Mouse (Mus musculus) central nervous system, embryonic 18 days (tissue): ENCODE measurements around the gene Spin2d. TPM values are rescaled to one million over a fixed set of nuclear protein-coding genes. Genes with fewer than 3 reads are reported as not detected.

Source experiments
- polyA plus RNA-seq: library from polyadenylated mRNA; depleted of rRNA; stranded (reverse); fragments of >200 nt; gene quantifications from 2 replicates; pipeline ENCODE4 v1.2.3, GENCODE M21; 2012; rRNA removed

Spin2d gene
- not detected in 2 replicates for polyA plus RNA-seq

DNA sequence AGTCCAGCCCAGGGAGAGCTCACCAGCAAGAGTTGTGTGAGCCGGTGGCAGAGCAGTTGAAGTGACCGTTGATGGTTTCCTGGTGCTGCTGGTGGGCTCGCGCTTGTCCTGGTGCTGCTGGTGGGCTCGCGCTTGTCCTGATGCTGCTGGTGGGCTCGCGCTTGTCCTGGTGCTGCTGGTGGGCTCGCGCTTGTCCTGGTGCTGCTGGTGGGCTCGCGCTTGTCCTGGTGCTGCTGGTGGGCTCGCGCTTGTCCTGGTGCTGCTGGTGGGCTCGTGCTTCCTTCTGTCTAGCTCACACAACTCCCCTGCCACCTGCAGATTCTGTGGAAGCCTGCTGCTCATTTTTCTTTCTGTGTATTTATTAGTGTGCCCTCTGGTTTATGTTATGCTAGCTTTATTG is at the start of gene Spin2d:
TSS of gene Spin2d (minus strand) at position 101 of the 400 bp plus-strand sequence.

GRCm38 (mm10) chrX:73213819-73214564 is 37.2 kb upstream of the Spin2d start, which contains the start of gene Xlr4b:
TSS of gene Xlr4b (plus strand) at chrX:73214333.

GRCm38 (mm10) chrX:73191934-73192333 is 15.1 kb upstream of the Spin2d start, which contains the start of gene Xlr3b:
TSS of gene Xlr3b (plus strand) at chrX:73192207.

GRCm38 (mm10) chrX:73149350-73149749 is 27.4 kb downstream of the Spin2d start, which contains the start of gene DXBay18:
TSS of gene DXBay18 (minus strand) at chrX:73149450.

GRCm38 (mm10) chrX:73148496-73148895 is 28.3 kb downstream of the Spin2d start, which contains the start of gene Xlr5b:
TSS of gene Xlr5b (plus strand) at chrX:73148796.

Other genes starting within 250 kb of the Spin2d start
- 1.2 and 1.7 TPM in 2 replicates for gene Zfp185, start 189.7 kb downstream of the Spin2d start, polyA plus RNA-seq
- gene Pnma5, start 139.9 kb downstream of the Spin2d start, polyA plus RNA-seq = 0.35 and 0.40 TPM in 2 replicates
- 22.8 and 27.1 TPM in 2 replicates for gene Pnma3, start 112.2 kb downstream of the Spin2d start, polyA plus RNA-seq
- 0.16 and 0.57 TPM in 2 replicates for gene Xlr4a, start 94.5 kb downstream of the Spin2d start, polyA plus RNA-seq
- gene Xlr3a, start 79.9 kb downstream of the Spin2d start, polyA plus RNA-seq = 2.3 and 2.4 TPM in 2 replicates
- gene Gm14685, start 59.9 kb downstream of the Spin2d start, polyA plus RNA-seq = 0.95 and 1.1 TPM in 2 replicates
- gene Xlr5b, start 28.2 kb downstream of the Spin2d start, polyA plus RNA-seq = not detected in 2 replicates
- 1.2 TPM in 2 replicates for gene DXBay18, start 27.5 kb downstream of the Spin2d start, polyA plus RNA-seq
- gene Xlr3b, start 15.2 kb upstream of the Spin2d start, polyA plus RNA-seq = 3.5 and 7.2 TPM in 2 replicates
- 0.13 and 0.47 TPM in 2 replicates for gene Xlr4b, start 37.3 kb upstream of the Spin2d start, polyA plus RNA-seq
- gene F8a, start 51.3 kb upstream of the Spin2d start, polyA plus RNA-seq = 13.1 and 15.3 TPM in 2 replicates
- 0.23 TPM in 1 of 2 replicates, not detected in the other for gene Xlr4c, start 66.1 kb upstream of the Spin2d start, polyA plus RNA-seq
- gene Xlr3c, start 88.4 kb upstream of the Spin2d start, polyA plus RNA-seq = 0.08 and 0.12 TPM in 2 replicates
- gene Xlr5a, start 116.0 kb upstream of the Spin2d start, polyA plus RNA-seq = 0.07 TPM in 1 of 2 replicates, not detected in the other
- not detected in 2 replicates for gene Xlr5c, start 116.0 kb upstream of the Spin2d start, polyA plus RNA-seq
- gene Gm45015, start 159.9 kb upstream of the Spin2d start, polyA plus RNA-seq = not detected in 2 replicates
- gene Zfp275, start 165.6 kb upstream of the Spin2d start, polyA plus RNA-seq = 20.4 and 21.9 TPM in 2 replicates
- 0.16 and 0.26 TPM in 2 replicates for gene Gm18336, start 221.7 kb upstream of the Spin2d start, polyA plus RNA-seq
- 2.9 and 3.0 TPM in 2 replicates for gene Zfp92, start 234.1 kb upstream of the Spin2d start, polyA plus RNA-seq